Comparison of ENCODE assay signal across 11 mouse cellular contexts in genomic region chr5:142482512-142482911, GRCm38 (mm10). TPM values are rescaled to one million over a fixed set of nuclear protein-coding genes. Genes with fewer than 3 reads are reported as not detected.
DNase-seq lines count a peak whose midpoint lies in the region; TF ChIP-seq lines count a peak whose summit lies in the region.
"Had no signal": no experiment of that assay in that cellular context is flagged by ENCODE, and none has a peak within 500 bp of the region (broad histone marks: within the 10 kb centered on the region; RNA-seq: fewer than 3 reads in every experiment).

No protein-coding gene starts in this region.

- H3K27me3 ChIP-seq in cerebellum, adult 2 months (ENCODE audit: control insufficient read depth, insufficient read depth, low read length): no peaks in the 10 kb centered on the region
- no peaks in the 10 kb centered on the region for H3K27me3 ChIP-seq in small intestine, adult 2 months (ENCODE audit: control insufficient read depth, insufficient read depth, low read length)

- peak; percentile 65 for TF ChIP-seq CTCF in cerebellum, adult 2 months (IDR thresholded peaks at IDR 0.05; ENCODE audit: borderline replicate concordance, insufficient read depth, low read depth, low read length)
- peak; percentile 67; the same call in 1 of the 2 replicates for TF ChIP-seq CTCF in bone marrow macrophage, adult 2 months (IDR thresholded peaks at IDR 0.05; ENCODE audit: low read depth, low read length)
- TF ChIP-seq CTCF in small intestine, adult 2 months (IDR thresholded peaks at IDR 0.05; ENCODE audit: extremely low read depth, insufficient read length, insufficient replicate concordance, low read depth, low read length): peak; percentile 69; the same call in 1 of the 2 replicates

- no peak for DNase-seq in cerebellum, adult 2 months
- DNase-seq in cerebellum, adult 11-12 months: no peak
- DNase-seq in lung, postnatal 36 days: peak; percentile 49
- DNase-seq in lung, adult 18-20 months: no peak
- DNase-seq in frontal cortex, postnatal 14 days (ENCODE audit: low spot score in 2 of 2): no peak
- DNase-seq in frontal cortex, adult 2 months (ENCODE audit: extremely low spot score in 1 of 2, low spot score in 1 of 2): no peak
- DNase-seq: heart, postnatal 4 days; left cerebral cortex, postnatal 4 days had no signal

- WGBS in cerebellum, adult 2 months: 60% methylated on average over 2 of the region's 2 CpGs
- 41% methylated on average over 2 of the region's 2 CpGs for WGBS in small intestine, adult 2 months

- TF ChIP-seq POLR2A in cerebellum, adult 2 months (IDR thresholded peaks at IDR 0.05; ENCODE audit: borderline replicate concordance, insufficient read depth, low read length): no peak
- no peak for TF ChIP-seq POLR2A in bone marrow macrophage, adult 2 months (IDR thresholded peaks at IDR 0.05; ENCODE audit: borderline replicate concordance, low read depth, low read length)
- TF ChIP-seq POLR2A in small intestine, adult 2 months (IDR thresholded peaks at IDR 0.05; ENCODE audit: low read depth, low read length): no peak

- no peaks in the 10 kb centered on the region; the same call in 1 of the 2 replicates for H3K36me3 ChIP-seq in small intestine, adult 2 months (ENCODE audit: control insufficient read depth, insufficient read depth, low read length)

- peaks cover under 1% of the 10 kb centered on the region; the same call in 1 of the 2 replicates for H3K4me1 ChIP-seq in cerebellum, adult 2 months (ENCODE audit: control insufficient read depth, insufficient read depth, low read length)
- no peaks in the 10 kb centered on the region for H3K4me1 ChIP-seq in bone marrow macrophage, adult 2 months (ENCODE audit: control insufficient read depth, insufficient read depth, low read length)
- no peaks in the 10 kb centered on the region for H3K4me1 ChIP-seq in small intestine, adult 2 months (ENCODE audit: control insufficient read depth, insufficient read depth, insufficient read length, low read length)

- no peak overlapping the region for H3K4me3 ChIP-seq in cerebellum, adult 2 months (replicated peaks; ENCODE audit: insufficient read depth, low read depth, low read length)
- no peak overlapping the region for H3K4me3 ChIP-seq in bone marrow macrophage, adult 2 months (ENCODE audit: insufficient read depth, low read length)
- no peak overlapping the region for H3K4me3 ChIP-seq in small intestine, adult 2 months (ENCODE audit: low read depth, low read length)
- H3K4me3 ChIP-seq: erythroblast, embryonic 14.5 days had no signal

- H3K27ac ChIP-seq in cerebellum, adult 2 months (ENCODE audit: insufficient read depth, low read length): no peak overlapping the region
- H3K27ac ChIP-seq in bone marrow macrophage, adult 2 months (ENCODE audit: insufficient read depth, low read depth, low read length): no peak overlapping the region
- no peak overlapping the region for H3K27ac ChIP-seq in small intestine, adult 2 months (ENCODE audit: insufficient read depth, low read depth, low read length)

RNA-seq across cellular contexts. Expression of gene Ap5z1, which starts 18.8 kb away (rescaled TPM):
- 30.3 and 32.7 TPM in 2 replicates for polyA plus RNA-seq in cerebellum, adult 2 months (2012; rRNA removed)
- polyA plus RNA-seq in bone marrow macrophage, adult 2 months (2012; ENCODE audit: insufficient read depth, insufficient read length, missing spikeins): 28.9 and 29.1 TPM in 2 replicates
- 15.0 and 37.6 TPM in 2 replicates for polyA plus RNA-seq in small intestine, adult 2 months (2012; rRNA removed)
- polyA plus RNA-seq in frontal cortex, adult 2 months (2012; rRNA removed): 30.7 and 30.8 TPM in 2 replicates

RNA-seq across cellular contexts. Expression of gene Papolb, which starts 47.4 kb away (rescaled TPM):
- 0.17 and 0.25 TPM in 2 replicates for polyA plus RNA-seq in cerebellum, adult 2 months (2012; rRNA removed)
- polyA plus RNA-seq in bone marrow macrophage, adult 2 months (2012; ENCODE audit: insufficient read depth, insufficient read length, missing spikeins): not detected in 2 replicates
- not detected in 2 replicates for polyA plus RNA-seq in small intestine, adult 2 months (2012; rRNA removed)
- polyA plus RNA-seq in frontal cortex, adult 2 months (2012; rRNA removed): 0.36 and 0.42 TPM in 2 replicates
- polyA plus RNA-seq: erythroblast, embryonic 14.5 days had no signal
